Mouse (Mus musculus): ENCODE measurements at regions not wholly inside any gene's neighbourhood (a gene's known extent, or its start where the extent isn't known, plus 50 kb on each side); places are given as distances from the start of the nearest gene placed in this dataset.

DNA sequence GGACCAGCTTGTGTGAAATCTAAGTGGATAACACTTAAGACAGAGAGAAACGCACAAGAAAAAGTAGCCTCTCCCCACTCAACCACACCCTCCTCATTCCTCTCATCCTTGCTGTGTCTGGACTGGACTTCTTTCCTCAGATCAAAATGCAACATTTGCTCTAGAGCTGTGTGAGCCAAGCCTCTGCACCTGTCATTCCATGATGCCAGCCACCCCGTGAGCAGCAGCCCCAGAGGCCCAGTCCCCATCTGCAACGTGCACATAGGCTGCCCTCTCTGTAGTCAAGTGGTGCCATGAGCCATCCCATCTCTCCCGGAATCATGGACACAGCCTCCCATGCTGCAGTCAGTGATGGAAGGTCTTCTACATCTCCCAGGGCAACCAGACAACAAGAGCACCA lies 55.1 kb upstream of the Gpc1 start:
- Histone ChIP-seq H3K4me1 (ENCODE audit: control insufficient read depth, insufficient read depth, low read length) (no peaks in the 10 kb centered on the region; the same call in 1 of the 2 replicates), H3K27ac (ENCODE audit: insufficient read depth, low read length) (no peak overlapping the region), H3K4me3 (ENCODE audit: insufficient read depth, low read length) (no peak overlapping the region)
- no peak for TF ChIP-seq POLR2A (IDR thresholded peaks at IDR 0.05; ENCODE audit: extremely low read depth, insufficient read depth, low read length)
- TF ChIP-seq CTCF (IDR thresholded peaks at IDR 0.05; ENCODE audit: extremely low read depth, insufficient read depth, low read length), result no peak

- H3K27ac ChIP-seq (ENCODE audit: insufficient read depth, low read length), result no peak overlapping the region
- H3K4me1 ChIP-seq (ENCODE audit: control insufficient read depth, insufficient read depth, low read length), result no peaks in the 10 kb centered on the region; the same call in 1 of the 2 replicates
- no peak for TF ChIP-seq CTCF (IDR thresholded peaks at IDR 0.05; ENCODE audit: extremely low read depth, insufficient read depth, low read length)
- no peak for TF ChIP-seq POLR2A (IDR thresholded peaks at IDR 0.05; ENCODE audit: extremely low read depth, insufficient read depth, low read length)
- H3K4me3 ChIP-seq (ENCODE audit: insufficient read depth, low read length), result no peak overlapping the region
Measured at GRCm38 (mm10) chr1:92775908-92776307, 55.5 kb upstream of the Gpc1 start.

- Histone ChIP-seq H3K4me3 (ENCODE audit: insufficient read depth, low read length) (no peak overlapping the region), H3K4me1 (ENCODE audit: control insufficient read depth, insufficient read depth, low read length) (no peaks in the 10 kb centered on the region; the same call in 1 of the 2 replicates), H3K27ac (ENCODE audit: insufficient read depth, low read length) (no peak overlapping the region)
- no peak for TF ChIP-seq CTCF (IDR thresholded peaks at IDR 0.05; ENCODE audit: extremely low read depth, insufficient read depth, low read length)
Measured at GRCm38 (mm10) chr1:92774743-92775692, 56.4 kb upstream of the Gpc1 start.

DNA sequence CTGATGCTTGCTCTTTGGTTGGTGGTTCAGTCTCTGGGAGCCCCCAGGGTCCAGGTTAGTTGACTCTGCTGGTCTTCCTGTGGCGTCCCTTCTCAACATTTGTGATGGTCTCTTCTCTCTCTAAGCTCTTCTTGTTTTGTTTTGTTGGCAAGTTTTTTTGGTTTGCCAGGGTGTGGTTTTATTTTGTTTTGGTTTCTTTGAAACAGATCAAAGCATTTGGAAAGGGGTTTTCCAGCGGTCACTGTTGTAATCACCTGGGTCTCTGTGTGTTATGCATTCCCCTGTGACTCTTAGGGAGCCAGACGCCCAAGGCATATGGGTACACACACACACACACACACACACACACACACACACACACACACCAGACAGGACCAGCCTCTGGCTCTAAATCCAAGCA lies 57.4 kb upstream of the Gpc1 start:
- no peak for TF ChIP-seq CTCF (IDR thresholded peaks at IDR 0.05; ENCODE audit: extremely low read depth, insufficient read depth, low read length)
- no peak for TF ChIP-seq POLR2A (IDR thresholded peaks at IDR 0.05; ENCODE audit: extremely low read depth, insufficient read depth, low read length)
- Histone ChIP-seq H3K4me3 (ENCODE audit: insufficient read depth, low read length) (no peak overlapping the region), H3K27ac (ENCODE audit: insufficient read depth, low read length) (no peak overlapping the region), H3K4me1 (ENCODE audit: control insufficient read depth, insufficient read depth, low read length) (no peaks in the 10 kb centered on the region; the same call in 1 of the 2 replicates)

DNA sequence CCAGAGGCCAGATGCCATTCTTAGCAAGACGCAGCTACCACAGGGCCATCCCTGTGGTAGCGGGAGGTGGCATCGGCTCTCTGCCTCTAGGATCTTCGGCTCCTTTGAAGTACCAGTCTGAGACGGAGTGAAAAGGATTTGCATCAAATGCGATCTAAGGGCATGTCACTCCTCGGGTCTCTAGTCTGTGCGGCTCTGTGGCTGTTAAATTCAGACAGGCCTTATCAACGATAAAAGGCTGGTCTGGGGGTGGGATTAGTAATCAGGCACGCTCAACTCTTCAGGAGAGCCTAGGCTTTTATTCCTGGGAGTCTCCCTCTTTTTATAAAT lies 58.7 kb upstream of the Gpc1 start:
- Histone ChIP-seq H3K27ac (ENCODE audit: insufficient read depth, low read length) (no peak overlapping the region), H3K4me1 (ENCODE audit: control insufficient read depth, insufficient read depth, low read length) (no peaks in the 10 kb centered on the region; the same call in 1 of the 2 replicates), H3K4me3 (ENCODE audit: insufficient read depth, low read length) (no peak overlapping the region)
- TF ChIP-seq CTCF (IDR thresholded peaks at IDR 0.05; ENCODE audit: extremely low read depth, insufficient read depth, low read length) (no peak), POLR2A (IDR thresholded peaks at IDR 0.05; ENCODE audit: extremely low read depth, insufficient read depth, low read length) (no peak)

GRCm38 (mm10) chr1:92772101-92772783 lies 59.2 kb upstream of the Gpc1 start:
- Histone ChIP-seq H3K4me1 (ENCODE audit: control insufficient read depth, insufficient read depth, low read length) (no peaks in the 10 kb centered on the region; the same call in 1 of the 2 replicates), H3K27ac (ENCODE audit: insufficient read depth, low read length) (no peak overlapping the region), H3K4me3 (ENCODE audit: insufficient read depth, low read length) (no peak overlapping the region)
- TF ChIP-seq CTCF (IDR thresholded peaks at IDR 0.05; ENCODE audit: extremely low read depth, insufficient read depth, low read length) (no peak), POLR2A (IDR thresholded peaks at IDR 0.05; ENCODE audit: extremely low read depth, insufficient read depth, low read length) (no peak)

- H3K4me1 ChIP-seq (ENCODE audit: control insufficient read depth, insufficient read depth, low read length), result no peaks in the 10 kb centered on the region; the same call in 1 of the 2 replicates
- H3K4me3 ChIP-seq (ENCODE audit: insufficient read depth, low read length), result no peak overlapping the region
- H3K27ac ChIP-seq (ENCODE audit: insufficient read depth, low read length), result no peak overlapping the region
- TF ChIP-seq CTCF (IDR thresholded peaks at IDR 0.05; ENCODE audit: extremely low read depth, insufficient read depth, low read length), result no peak
- no peak for TF ChIP-seq POLR2A (IDR thresholded peaks at IDR 0.05; ENCODE audit: extremely low read depth, insufficient read depth, low read length)
Measured at GRCm38 (mm10) chr1:92769696-92770095, 61.7 kb upstream of the Gpc1 start.

GRCm38 (mm10) chr1:92769156-92769555 lies 62.3 kb upstream of the Gpc1 start:
- H3K27ac ChIP-seq (ENCODE audit: insufficient read depth, low read length), result no peak overlapping the region
- no peak overlapping the region for H3K4me3 ChIP-seq (ENCODE audit: insufficient read depth, low read length)
- TF ChIP-seq CTCF (IDR thresholded peaks at IDR 0.05; ENCODE audit: extremely low read depth, insufficient read depth, low read length), result no peak
- no peak for TF ChIP-seq POLR2A (IDR thresholded peaks at IDR 0.05; ENCODE audit: extremely low read depth, insufficient read depth, low read length)
- no peaks in the 10 kb centered on the region; the same call in 1 of the 2 replicates for H3K4me1 ChIP-seq (ENCODE audit: control insufficient read depth, insufficient read depth, low read length)

GRCm38 (mm10) chr1:92766496-92766895 lies 64.9 kb upstream of the Gpc1 start:
- Histone ChIP-seq H3K4me3 (ENCODE audit: insufficient read depth, low read length) (no peak overlapping the region), H3K27ac (ENCODE audit: insufficient read depth, low read length) (no peak overlapping the region), H3K4me1 (ENCODE audit: control insufficient read depth, insufficient read depth, low read length) (no peaks in the 10 kb centered on the region)
- no peak for TF ChIP-seq CTCF (IDR thresholded peaks at IDR 0.05; ENCODE audit: extremely low read depth, insufficient read depth, low read length)
- no peak for TF ChIP-seq POLR2A (IDR thresholded peaks at IDR 0.05; ENCODE audit: extremely low read depth, insufficient read depth, low read length)
